Mouse (Mus musculus) lung, adult 2 months (tissue): ENCODE measurements at regions not wholly inside any gene's neighbourhood (a gene's known extent, or its start where the extent isn't known, plus 50 kb on each side); places are given as distances from the start of the nearest gene placed in this dataset.

ENCODE experiments used
- CTCF ChIP-seq: fragments of 200-500 bp; IDR thresholded peaks from 2 replicates; pipeline ENCODE4 v1.5.1; 2011; ENCODE audit warnings: mild to moderate bottlenecking, low read length, control low read depth; ENCODE audit not compliant: insufficient read depth
- POLR2A ChIP-seq: fragments of 200-500 bp; IDR thresholded peaks from 2 replicates; pipeline ENCODE4 v1.6.1; 2011; ENCODE audit warnings: low read depth, mild to moderate bottlenecking, control low read depth, low read length, borderline replicate concordance; ENCODE audit errors: extremely low read depth

- TF ChIP-seq POLR2A, result no peak
- TF ChIP-seq CTCF, result no peak
Observed at GRCm38 (mm10) chr3:18733540-18733939, 785.3 kb downstream of the Cypt12 start.
